Mouse (Mus musculus) erythroblast, embryonic 14.5 days (primary cell): ENCODE results near the gene Slco1a4.

ENCODE experiments used
- GATA1 ChIP-seq: IDR thresholded peaks from 2 replicates; pipeline ENCODE4 v1.6.1; 2012; ENCODE audit warnings: low read length, inconsistent platforms, mixed read lengths
- TAL1 ChIP-seq: IDR thresholded peaks from 3 replicates; pipeline ENCODE4 v1.6.1; 2012; ENCODE audit warnings: low read length, inconsistent platforms, mixed read lengths

DNA sequence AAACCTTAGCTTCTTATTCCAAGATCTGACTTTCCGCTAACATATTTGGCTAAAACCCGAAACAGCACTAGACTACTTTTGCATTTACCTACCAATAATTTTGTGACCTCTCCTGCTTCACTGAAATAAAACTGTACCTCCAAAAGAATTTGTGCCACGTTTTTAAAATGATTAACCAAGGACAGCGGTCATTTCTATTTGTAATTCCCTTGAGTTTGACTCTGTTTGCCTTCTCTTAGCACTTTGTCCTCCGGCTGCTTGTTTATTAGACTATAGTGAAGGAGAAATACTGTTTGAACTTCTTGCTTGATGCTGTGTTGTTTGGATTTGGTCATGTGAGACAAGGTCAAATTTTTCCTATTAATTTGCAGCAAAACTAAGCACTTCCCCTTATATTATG is 12.7 kb upstream of the Slco1a4 start:
- TF ChIP-seq TAL1 (no peak), GATA1 (no peak)
